Mouse (Mus musculus) olfactory bulb, adult 2 months (tissue): ENCODE data around the gene Helz2.

ENCODE experiments used
- CTCF ChIP-seq: fragments of 200-500 bp; IDR thresholded peaks from 2 replicates; pipeline ENCODE4 v1.5.1; 2012; ENCODE audit warnings: low read depth, mild to moderate bottlenecking, low read length, moderate library complexity; ENCODE audit not compliant: insufficient read depth
- POLR2A ChIP-seq: fragments of 200-500 bp; IDR thresholded peaks from 2 replicates; pipeline ENCODE4 v1.6.1; 2012; ENCODE audit warnings: mild to moderate bottlenecking, low read depth, low read length, moderate library complexity; ENCODE audit not compliant: insufficient read depth

- TF ChIP-seq CTCF: no peak
- TF ChIP-seq POLR2A: no peak
These were observed 8.4 kb downstream of the Helz2 start for GRCm38 (mm10) chr2:181233443-181233842.
